Mouse (Mus musculus) megakaryocyte, embryonic 14.5 days (primary cell): ENCODE measurements at regions not wholly inside any gene's neighbourhood (a gene's known extent, or its start where the extent isn't known, plus 50 kb on each side); places are given as distances from the start of the nearest gene placed in this dataset.

Experiments used
- FLI1 ChIP-seq: IDR thresholded peaks from 2 replicates; pipeline ENCODE4 v1.6.1; 2012; ENCODE audit warnings: low read length, inconsistent platforms, mixed read lengths
- GATA1 ChIP-seq: IDR thresholded peaks from 3 replicates; pipeline ENCODE4 v1.6.1; 2012; ENCODE audit warnings: mixed read lengths, low read length, inconsistent platforms, borderline replicate concordance

DNA sequence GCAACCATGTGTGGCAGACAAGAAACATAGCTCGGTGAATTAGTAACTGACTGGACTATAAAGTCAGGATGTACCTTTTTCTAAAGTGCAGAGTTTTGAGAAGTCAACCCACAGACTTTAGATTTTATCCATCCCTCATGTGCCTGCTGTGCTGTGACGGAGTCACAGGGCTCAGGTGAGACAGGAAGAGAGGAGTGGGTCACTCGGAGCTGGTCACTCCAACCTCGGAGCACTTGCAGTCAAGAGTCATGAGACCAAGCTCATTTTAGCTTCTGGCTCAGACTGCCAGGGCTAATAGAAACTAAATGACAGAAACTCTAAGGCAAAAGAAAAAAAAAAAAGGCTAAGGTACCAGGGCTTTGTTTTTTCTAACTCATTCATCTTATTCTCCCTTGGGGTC is 90.3 kb upstream of the Gm47985 start:
- no peak for TF ChIP-seq GATA1
- TF ChIP-seq FLI1, result no peak
